Mouse (Mus musculus): Measurements from ENCODE around the gene Ctsw. TPM values are rescaled to one million over a fixed set of nuclear protein-coding genes. Genes with fewer than 3 reads are reported as not detected.

Ctsw gene
- total RNA-seq, 2 experiments from 2014 or later: 0.16 TPM; not detected in 1

Other genes with a start within 250 kb of the Ctsw start
- gene Pacs1, start 195.4 kb downstream of the Ctsw start, total RNA-seq (2021): 10 to 100 TPM; 19.0 to 20.4 TPM
- 100 to 1,000 TPM; 114 to 120 TPM for gene Sf3b2, start 173.1 kb downstream of the Ctsw start, total RNA-seq (2021)
- under 1 TPM; 0.18 to 0.22 TPM for gene Gal3st3, start 170.2 kb downstream of the Ctsw start, total RNA-seq (2021)
- not detected for gene Catsper1, start 132.8 kb downstream of the Ctsw start, total RNA-seq (2021)
- gene Cst6, start 118.9 kb downstream of the Ctsw start, total RNA-seq (2021): 1 to 10 TPM; 1.3 to 1.7 TPM
- 10 to 100 TPM; 23.7 to 23.8 TPM for gene Eif1ad, start 101.8 kb downstream of the Ctsw start, total RNA-seq (2021)
- gene Banf1, start 101.3 kb downstream of the Ctsw start, total RNA-seq (2021): 100 to 1,000 TPM; 131 to 137 TPM
- 10 to 100 TPM; 53.3 to 56.8 TPM for gene Sart1, start 79.8 kb downstream of the Ctsw start, total RNA-seq (2021)
- gene Tsga10ip, start 66.0 kb downstream of the Ctsw start, total RNA-seq (2021): not detected
- gene Drap1, start 43.5 kb downstream of the Ctsw start, total RNA-seq (2021): 100 to 1,000 TPM; 344 to 358 TPM
- 10 to 100 TPM; 52.0 to 55.7 TPM for gene AI837181, start 43.4 kb downstream of the Ctsw start, total RNA-seq (2021)
- gene Fosl1, start 21.0 kb downstream of the Ctsw start, total RNA-seq (2021): not detected
- gene Ccdc85b, start 10.6 kb downstream of the Ctsw start, total RNA-seq (2021): 1 to 10 TPM; 8.0 to 8.4 TPM
- 10 to 100 TPM; 62.3 to 71.1 TPM for gene Fibp, start 7.9 kb downstream of the Ctsw start, total RNA-seq (2021)
- 10 to 100 TPM; 57.2 to 68.1 TPM for gene Efemp2, start 5.4 kb upstream of the Ctsw start, total RNA-seq (2021)
- gene Mus81, start 19.9 kb upstream of the Ctsw start, total RNA-seq (2021): 10 to 100 TPM; 28.9 to 30.9 TPM
- 100 to 1,000 TPM; 557 to 593 TPM for gene Cfl1, start 21.9 kb upstream of the Ctsw start, total RNA-seq (2021)
- gene 1700020D05Rik, start 35.3 kb upstream of the Ctsw start, total RNA-seq (2021): 1 to 10 TPM; 1.3 to 1.8 TPM
- 1 to 10 TPM; 8.4 to 9.3 TPM for gene Snx32, start 42.0 kb upstream of the Ctsw start, total RNA-seq (2021)
- gene Ovol1, start 92.1 kb upstream of the Ctsw start, total RNA-seq (2021): not detected
- gene Ap5b1, start 99.5 kb upstream of the Ctsw start, total RNA-seq (2021): 1 to 10 TPM; 3.1 to 3.2 TPM
- gene Rnaseh2c, start 133.4 kb upstream of the Ctsw start, total RNA-seq (2021): 10 to 100 TPM; 55.2 to 67.2 TPM
- gene Kat5, start 141.7 kb upstream of the Ctsw start, total RNA-seq (2021): 10 to 100 TPM; 50.1 to 54.4 TPM
- gene Rela, start 169.0 kb upstream of the Ctsw start, total RNA-seq (2021): 10 to 100 TPM; 35.9 to 39.1 TPM
- 10 to 100 TPM; 47.7 to 52.2 TPM for gene Sipa1, start 195.2 kb upstream of the Ctsw start, total RNA-seq (2021)
- 10 to 100 TPM; 29.7 to 30.2 TPM for gene Map3k11, start 220.2 kb upstream of the Ctsw start, total RNA-seq (2021)
- 10 to 100 TPM; 37.1 to 40.5 TPM for gene Pcnx3, start 220.4 kb upstream of the Ctsw start, total RNA-seq (2021)
- gene Kcnk7, start 235.9 kb upstream of the Ctsw start, total RNA-seq (2021): not detected